ENCODE assay signal across 9 mouse cellular contexts in the genomic region with DNA sequence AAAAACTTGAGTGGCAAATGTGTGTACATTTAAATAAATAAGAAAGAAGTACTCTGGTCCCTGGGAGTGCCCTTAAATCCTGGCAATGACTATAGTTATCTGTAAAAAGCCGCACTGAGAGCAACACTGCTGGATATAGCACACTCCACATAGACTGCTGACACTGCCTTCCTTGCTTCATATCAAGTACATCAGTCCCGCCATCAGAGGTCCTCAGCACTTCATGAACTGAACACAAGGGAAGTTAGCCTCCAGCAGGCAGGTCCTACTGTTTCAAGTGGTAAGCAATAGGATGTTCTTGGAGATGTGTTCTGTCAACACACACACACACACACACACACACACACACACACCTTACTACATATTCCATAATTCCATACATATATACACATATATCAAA.
DNase-seq lines count a peak whose midpoint lies in the region; ATAC-seq lines count a peak whose summit lies in the region.
"Had no signal": no experiment of that assay in that cellular context is flagged by ENCODE, and none has a peak within 500 bp of the region (broad histone marks: within the 10 kb centered on the region; RNA-seq: fewer than 3 reads in every experiment).

No protein-coding gene starts in this region.

- peak; percentile 20 for DNase-seq in ES-CJ7 (ENCODE audit: low read depth, low spot score)
- DNase-seq in kidney, postnatal 14 days: peak; percentile 40
- no peak for DNase-seq in urinary bladder, postnatal 4 days (ENCODE audit: low spot score in 2 of 2)

- no peaks in the 10 kb centered on the region for H3K36me3 ChIP-seq in forebrain, embryonic 13.5 days (ENCODE audit: poor library complexity, severe bottlenecking)
- no peaks in the 10 kb centered on the region for H3K36me3 ChIP-seq in forebrain, embryonic 12.5 days (replicated peaks)
- H3K36me3 ChIP-seq in embryonic facial prominence, embryonic 12.5 days: no peaks in the 10 kb centered on the region
- H3K36me3 ChIP-seq in midbrain, embryonic 16.5 days (ENCODE audit: control insufficient read depth, insufficient read depth, low read length): no peaks in the 10 kb centered on the region
- H3K36me3 ChIP-seq: limb, embryonic 15.5 days had no signal

- H3K27me3 ChIP-seq in forebrain, embryonic 13.5 days: no peaks in the 10 kb centered on the region
- H3K27me3 ChIP-seq in forebrain, embryonic 12.5 days: no peaks in the 10 kb centered on the region
- no peaks in the 10 kb centered on the region for H3K27me3 ChIP-seq in embryonic facial prominence, embryonic 12.5 days
- no peaks in the 10 kb centered on the region for H3K27me3 ChIP-seq in midbrain, embryonic 16.5 days (ENCODE audit: control insufficient read depth, insufficient read depth, low read depth, low read length)
- H3K27me3 ChIP-seq: limb, embryonic 15.5 days had no signal

- peaks cover 22% of the 10 kb centered on the region for H3K4me1 ChIP-seq in forebrain, embryonic 13.5 days
- H3K4me1 ChIP-seq in forebrain, embryonic 12.5 days: peaks cover 20% of the 10 kb centered on the region
- H3K4me1 ChIP-seq in embryonic facial prominence, embryonic 12.5 days: no peaks in the 10 kb centered on the region
- no peaks in the 10 kb centered on the region for H3K4me1 ChIP-seq in midbrain, embryonic 16.5 days (ENCODE audit: control insufficient read depth, insufficient read depth, low read length)
- H3K4me1 ChIP-seq: limb, embryonic 15.5 days had no signal

- peak; percentile 45; the same call in 1 of the 2 replicates for ATAC-seq in forebrain, embryonic 13.5 days
- no peak for ATAC-seq in forebrain, embryonic 12.5 days (ENCODE audit: low FRiP score)
- ATAC-seq in embryonic facial prominence, embryonic 12.5 days (ENCODE audit: insufficient number of reproducible peaks, insufficient read depth, low FRiP score, low TSS enrichment): no peak; the same call in 1 of the 2 replicates
- peak; percentile 68 for ATAC-seq in midbrain, embryonic 16.5 days
- no peak for ATAC-seq in megakaryocyte, adult 5-6 weeks (ENCODE audit: poor library complexity, severe bottlenecking)

- WGBS in forebrain, embryonic 13.5 days: 86% methylated on average over 2 of the region's 2 CpGs
- WGBS in forebrain, embryonic 12.5 days: 94% methylated on average over 2 of the region's 2 CpGs
- WGBS in embryonic facial prominence, embryonic 12.5 days: 76% methylated on average over 2 of the region's 2 CpGs
- WGBS in midbrain, embryonic 16.5 days: 87% methylated on average over 2 of the region's 2 CpGs

- no peak overlapping the region for H3K9ac ChIP-seq in forebrain, embryonic 13.5 days
- no peak overlapping the region for H3K9ac ChIP-seq in forebrain, embryonic 12.5 days
- H3K9ac ChIP-seq in embryonic facial prominence, embryonic 12.5 days: peak overlapping the region; percentile 30; the same call in 1 of the 2 replicates
- no peak overlapping the region for H3K9ac ChIP-seq in midbrain, embryonic 16.5 days (ENCODE audit: low read depth, low read length)
- H3K9ac ChIP-seq: limb, embryonic 15.5 days had no signal

- no peaks in the 10 kb centered on the region for H3K9me3 ChIP-seq in forebrain, embryonic 13.5 days (replicated peaks)
- no peaks in the 10 kb centered on the region for H3K9me3 ChIP-seq in forebrain, embryonic 12.5 days
- no peaks in the 10 kb centered on the region for H3K9me3 ChIP-seq in embryonic facial prominence, embryonic 12.5 days
- H3K9me3 ChIP-seq in midbrain, embryonic 16.5 days (replicated peaks; ENCODE audit: control insufficient read depth, low read length, poor library complexity, severe bottlenecking): no peaks in the 10 kb centered on the region
- H3K9me3 ChIP-seq: limb, embryonic 15.5 days had no signal

- no peak overlapping the region for H3K27ac ChIP-seq in forebrain, embryonic 13.5 days
- no peak overlapping the region for H3K27ac ChIP-seq in forebrain, embryonic 12.5 days
- no peak overlapping the region for H3K27ac ChIP-seq in embryonic facial prominence, embryonic 12.5 days
- H3K27ac ChIP-seq in midbrain, embryonic 16.5 days (ENCODE audit: low read length): no peak overlapping the region
- H3K27ac ChIP-seq: limb, embryonic 15.5 days had no signal

- no peak overlapping the region for H3K4me2 ChIP-seq in forebrain, embryonic 13.5 days
- H3K4me2 ChIP-seq in forebrain, embryonic 12.5 days: no peak overlapping the region
- H3K4me2 ChIP-seq in embryonic facial prominence, embryonic 12.5 days (replicated peaks): no peak overlapping the region
- H3K4me2 ChIP-seq in midbrain, embryonic 16.5 days (ENCODE audit: low read length): no peak overlapping the region
- H3K4me2 ChIP-seq: limb, embryonic 15.5 days had no signal

- H3K4me3 ChIP-seq in forebrain, embryonic 13.5 days: no peak overlapping the region
- H3K4me3 ChIP-seq in forebrain, embryonic 12.5 days (replicated peaks): no peak overlapping the region
- no peak overlapping the region for H3K4me3 ChIP-seq in embryonic facial prominence, embryonic 12.5 days
- no peak overlapping the region for H3K4me3 ChIP-seq in midbrain, embryonic 16.5 days (ENCODE audit: low read depth, low read length)
- H3K4me3 ChIP-seq: limb, embryonic 15.5 days had no signal

Comparison
In these comparisons a context has a peak if more than half of its experiments do, and no peak if none do; other contexts are left out.
1. ATAC-seq: peak in forebrain, embryonic 13.5 days (single experiment) and midbrain, embryonic 16.5 days (single experiment); none in forebrain, embryonic 12.5 days (single experiment), embryonic facial prominence, embryonic 12.5 days (single experiment) and megakaryocyte, adult 5-6 weeks (single experiment).
2. DNase-seq: peak in ES-CJ7 (single experiment) and kidney, postnatal 14 days (single experiment); none in urinary bladder, postnatal 4 days (0 of 2).